Mouse (Mus musculus) brain, embryonic 18.5 days (tissue): Measurements from ENCODE around the gene Cep295.
A peak's percentile ranks its signal among the peaks of the same experiment; 100 is the strongest.
"Not testable (repeated sequence)": the region's sequence is repeated elsewhere in the genome, so short reads cannot be mapped to it uniquely, and the experiment has no call there.

Experiments
- DNase-seq: peaks from one replicate; pipeline ENCODE4 v3.0.0-alpha.2; 2012; ENCODE audit warnings: low read depth, low spot score

Gene Cep295

DNA sequence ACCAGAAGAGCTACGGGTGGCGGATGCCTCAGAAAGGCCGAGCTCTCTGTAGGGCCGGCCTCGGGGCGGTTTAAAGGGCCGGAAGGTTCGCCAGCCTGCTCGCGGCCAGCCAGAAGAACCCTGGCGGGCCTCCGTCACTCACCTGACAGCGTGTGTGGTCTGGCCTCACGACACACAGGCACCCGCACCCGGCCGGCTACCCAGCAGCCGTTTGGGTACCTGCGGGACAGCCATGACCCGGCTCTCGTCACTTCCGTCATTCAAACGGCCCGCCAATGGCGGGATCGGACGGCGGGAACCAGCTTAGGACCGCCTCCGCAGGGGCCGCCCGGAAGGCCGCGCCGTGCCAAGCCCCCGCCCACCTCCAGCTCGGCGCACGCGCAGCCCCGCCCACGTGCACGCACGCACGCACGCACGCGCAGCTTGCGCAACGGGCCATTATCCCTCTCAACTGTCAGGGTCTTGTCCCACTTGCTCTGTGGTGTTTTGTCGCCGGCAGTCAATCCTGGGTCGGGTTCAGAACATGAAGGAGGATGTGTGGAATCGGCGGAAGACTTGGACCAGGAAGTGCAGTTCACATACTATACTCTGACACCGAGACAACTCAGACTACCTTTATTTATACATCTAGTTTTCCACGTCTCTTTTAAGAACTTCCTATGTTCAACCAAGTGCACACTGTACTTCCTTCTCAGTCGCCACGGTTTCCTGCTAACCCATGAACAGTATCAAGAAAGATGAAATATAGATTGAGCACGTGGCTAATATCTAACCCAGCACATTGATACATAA is at the start of gene Cep295:
Gene Cep295 (minus strand): TSS at position 305 of the 792 bp plus-strand sequence.
- peak; percentile 88 for DNase-seq

- DNase-seq: no peak
Measured at GRCm38 (mm10) chr9:15397591-15397990, 40.0 kb upstream of the Cep295 start.

DNA sequence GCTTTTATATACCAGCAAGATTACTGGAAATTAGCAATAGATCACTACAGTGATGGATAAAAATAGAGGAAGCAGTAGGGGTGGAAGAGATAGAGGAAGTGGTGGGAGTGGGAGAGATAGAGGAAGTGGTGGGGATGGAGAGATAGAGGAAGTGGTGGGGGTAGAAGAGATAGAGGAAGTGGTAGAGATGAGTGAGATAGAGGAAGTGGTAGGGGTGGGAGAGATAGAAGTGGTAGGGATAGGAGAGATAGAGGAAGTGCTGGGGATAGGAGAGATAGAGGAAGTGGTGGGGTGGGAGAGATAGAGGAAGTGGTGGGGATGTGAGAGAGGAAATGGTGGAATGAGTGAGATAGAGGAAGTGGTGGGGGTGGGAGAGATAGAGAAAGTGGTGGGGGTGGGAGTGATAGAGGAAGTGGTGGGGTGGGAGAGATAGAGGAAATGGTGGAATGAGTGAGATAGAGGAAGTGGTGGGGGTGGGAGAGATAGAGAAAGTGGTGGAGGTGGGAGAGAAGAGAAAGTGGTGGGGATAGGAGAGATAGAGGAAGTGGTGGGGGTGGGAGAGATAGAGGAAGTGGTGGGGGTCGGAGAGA is 37.9 kb upstream of the Cep295 start:
- DNase-seq: no peak

DNA sequence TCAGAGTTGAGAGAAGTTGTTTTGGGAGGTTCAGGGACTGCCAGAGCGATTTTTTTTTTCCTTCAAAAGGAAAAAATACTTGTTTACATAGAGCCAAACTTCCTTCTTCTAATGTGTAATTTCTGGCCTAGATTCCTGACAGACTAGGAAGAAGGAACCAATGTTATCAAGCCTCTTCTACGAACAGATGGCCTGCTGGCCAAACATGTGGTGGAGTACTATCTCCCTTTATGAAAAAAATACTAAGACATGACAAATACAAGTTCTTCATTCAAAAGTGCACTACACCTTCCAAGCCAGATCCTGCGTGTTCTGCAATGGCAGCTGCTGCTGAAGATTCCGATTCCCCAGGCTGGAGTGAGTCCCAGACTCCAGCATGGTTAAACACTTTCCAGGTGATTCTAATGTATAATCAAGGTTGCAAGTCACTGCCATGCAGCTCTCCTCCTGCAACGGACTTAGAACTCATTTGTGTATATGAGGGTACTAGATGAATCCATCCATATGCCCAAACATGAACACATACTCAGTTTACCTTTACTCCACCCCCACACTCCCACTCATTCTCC is 29.6 kb upstream of the Cep295 start:
- no peak for DNase-seq

DNA sequence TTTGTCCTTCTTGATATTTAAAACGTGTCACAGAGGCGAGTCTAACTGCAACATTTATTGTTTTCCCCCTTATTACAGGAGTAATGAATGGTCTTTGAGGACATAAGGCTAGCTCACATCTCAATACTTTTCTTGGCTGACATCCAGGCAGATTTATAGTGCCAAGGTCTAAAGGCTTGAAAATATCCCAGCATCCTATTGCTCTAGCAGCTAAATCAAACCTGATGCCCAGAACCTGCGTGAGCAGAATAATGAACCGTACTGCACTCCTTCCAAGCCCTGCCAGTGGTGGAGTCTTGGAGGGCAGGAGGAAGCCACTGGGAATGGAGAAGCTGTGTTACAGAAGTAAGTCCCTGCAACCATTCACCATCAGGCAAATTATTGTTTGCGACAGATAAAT is 26.7 kb upstream of the Cep295 start:
- no peak for DNase-seq

DNA sequence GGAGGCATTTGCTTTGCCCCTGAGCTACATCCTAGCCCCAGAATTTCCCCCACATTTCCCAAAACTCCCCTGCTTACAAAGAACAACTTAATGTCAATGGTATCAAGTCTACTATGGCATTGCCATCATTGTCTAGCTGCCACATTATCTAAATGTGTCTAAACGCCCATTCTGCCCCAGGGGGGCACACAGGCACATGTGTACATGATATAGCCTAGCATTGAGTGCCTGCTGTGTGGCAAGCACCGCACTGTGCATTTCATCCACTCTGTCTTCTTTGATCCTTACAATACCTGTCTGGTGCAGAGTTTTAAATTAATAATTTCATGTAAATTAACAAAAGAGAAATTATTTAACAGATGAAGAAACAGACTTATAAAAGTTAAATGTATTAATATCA is 8.7 kb upstream of the Cep295 start:
- DNase-seq: no peak

- peak; percentile 26 for DNase-seq
Measured at GRCm38 (mm10) chr9:15365856-15366255, 8.3 kb upstream of the Cep295 start.

GRCm38 (mm10) chr9:15364843-15365242 is 7.3 kb upstream of the Cep295 start:
- no peak for DNase-seq

GRCm38 (mm10) chr9:15356916-15357483 is 588 bp downstream of the Cep295 start:
- no peak for DNase-seq

GRCm38 (mm10) chr9:15349925-15350324 is 7.7 kb downstream of the Cep295 start:
- DNase-seq: no peak

GRCm38 (mm10) chr9:15337776-15338175 is 19.8 kb downstream of the Cep295 start:
- DNase-seq: no peak

DNA sequence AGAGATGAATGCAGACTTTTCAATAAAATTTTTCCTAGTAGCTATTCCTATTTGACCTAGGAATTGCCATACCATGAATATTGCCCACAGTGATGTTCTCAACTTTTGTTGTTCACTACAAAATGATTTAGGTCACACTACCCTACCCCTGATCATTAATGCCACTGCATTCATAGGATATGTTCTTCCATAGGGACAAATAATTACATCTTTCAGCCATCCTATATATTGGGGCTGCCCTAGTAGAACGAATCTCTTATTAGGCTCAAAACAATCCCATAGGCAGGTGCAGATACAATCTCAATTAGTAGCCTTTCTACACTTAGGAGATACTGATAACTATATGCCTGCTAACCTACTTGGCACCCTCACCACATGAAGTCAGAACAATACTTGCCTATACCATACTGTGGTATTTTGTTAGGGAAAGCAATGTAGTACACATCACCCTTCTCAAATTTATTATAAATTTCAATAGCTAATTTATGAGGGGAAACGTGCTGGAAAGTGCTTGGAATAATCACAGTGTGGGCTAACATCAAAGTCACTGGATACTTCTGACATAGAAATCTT is 39.3 kb downstream of the Cep295 start:
- no peak for DNase-seq

DNA sequence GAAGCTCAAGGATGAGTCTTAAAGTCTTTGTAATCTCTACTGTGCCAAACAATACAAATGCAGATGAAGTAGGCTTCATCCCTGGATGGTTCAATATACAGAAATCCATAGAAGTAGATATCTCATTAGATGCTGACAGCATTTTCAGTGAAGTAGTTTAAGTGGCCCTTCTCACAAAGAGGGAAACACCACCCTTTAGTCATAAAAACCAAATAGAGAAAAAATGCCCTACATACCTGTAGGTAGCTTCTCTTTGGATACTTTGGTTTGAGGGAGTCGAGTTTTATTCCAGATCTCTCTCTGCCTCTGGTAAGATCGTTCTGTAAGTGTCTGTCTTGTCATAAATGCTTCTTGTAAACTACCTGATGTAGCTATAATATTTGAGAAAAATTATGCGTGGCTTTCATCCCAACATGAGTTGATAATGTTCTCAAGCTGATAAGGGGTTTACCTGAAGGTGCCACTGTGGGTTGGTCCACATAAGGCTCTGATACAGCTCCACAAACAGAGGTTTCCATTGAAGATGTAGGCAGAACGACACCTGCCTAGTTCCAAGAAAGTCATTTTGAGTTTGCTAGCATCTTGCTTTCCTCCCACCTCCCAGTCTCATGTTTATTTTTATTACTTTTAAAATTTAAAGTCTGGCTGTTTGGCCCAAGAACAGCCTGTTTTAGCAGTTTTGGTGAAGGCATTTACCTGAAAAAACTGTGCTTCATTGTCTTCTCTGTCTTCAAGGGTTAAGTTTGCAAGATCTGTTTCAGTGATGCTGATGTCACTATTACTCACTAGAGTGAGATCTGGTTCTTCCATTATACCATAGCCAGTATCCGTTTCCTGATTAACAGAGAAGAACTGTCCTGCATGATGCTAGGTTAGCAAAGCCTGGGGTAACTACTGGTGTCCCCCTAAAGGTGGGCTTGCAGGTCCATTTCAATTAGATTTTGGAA is 40.1 kb downstream of the Cep295 start:
- no peak for DNase-seq

DNA sequence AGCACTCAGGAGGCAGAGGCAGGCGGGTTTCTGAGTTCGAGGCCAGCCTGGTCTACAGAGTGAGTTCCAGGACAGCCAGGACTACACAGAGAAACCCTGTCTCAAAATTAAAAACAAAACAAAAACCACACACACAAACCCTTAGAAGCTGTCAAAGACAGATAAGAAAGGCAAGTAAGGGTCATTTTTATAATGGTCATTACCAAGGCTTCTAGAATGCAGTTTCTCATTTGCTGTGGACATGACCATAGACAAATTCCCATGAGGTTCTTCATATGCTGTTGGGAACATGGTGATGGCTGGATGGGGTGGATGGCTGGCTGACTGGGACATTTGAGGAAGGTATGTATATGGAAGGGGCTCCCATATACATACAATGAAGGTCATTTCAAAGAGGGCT is 41.3 kb downstream of the Cep295 start:
- not testable (repeated sequence) for DNase-seq

DNA sequence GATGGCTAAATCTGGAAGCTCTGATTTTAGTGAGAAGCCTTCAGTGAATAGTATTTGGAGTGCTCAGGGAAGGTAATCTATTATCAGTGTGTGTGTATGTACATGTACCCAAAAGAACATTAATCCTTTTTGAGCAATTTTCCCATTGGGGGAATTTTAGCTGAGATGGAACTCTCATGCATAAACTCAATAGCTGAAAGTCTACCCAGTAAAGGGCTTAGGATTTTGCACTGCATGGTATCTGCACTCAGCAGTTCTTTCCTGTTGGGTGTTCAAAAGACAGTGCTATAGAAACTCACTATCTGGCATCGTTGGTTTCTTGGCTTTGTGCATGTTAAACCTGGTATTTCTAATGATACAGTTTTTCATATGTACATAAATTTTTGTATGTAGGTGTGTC is 43.0 kb downstream of the Cep295 start:
- DNase-seq: no peak

GRCm38 (mm10) chr9:15313633-15314032 is 44.0 kb downstream of the Cep295 start:
- DNase-seq: no peak

DNA sequence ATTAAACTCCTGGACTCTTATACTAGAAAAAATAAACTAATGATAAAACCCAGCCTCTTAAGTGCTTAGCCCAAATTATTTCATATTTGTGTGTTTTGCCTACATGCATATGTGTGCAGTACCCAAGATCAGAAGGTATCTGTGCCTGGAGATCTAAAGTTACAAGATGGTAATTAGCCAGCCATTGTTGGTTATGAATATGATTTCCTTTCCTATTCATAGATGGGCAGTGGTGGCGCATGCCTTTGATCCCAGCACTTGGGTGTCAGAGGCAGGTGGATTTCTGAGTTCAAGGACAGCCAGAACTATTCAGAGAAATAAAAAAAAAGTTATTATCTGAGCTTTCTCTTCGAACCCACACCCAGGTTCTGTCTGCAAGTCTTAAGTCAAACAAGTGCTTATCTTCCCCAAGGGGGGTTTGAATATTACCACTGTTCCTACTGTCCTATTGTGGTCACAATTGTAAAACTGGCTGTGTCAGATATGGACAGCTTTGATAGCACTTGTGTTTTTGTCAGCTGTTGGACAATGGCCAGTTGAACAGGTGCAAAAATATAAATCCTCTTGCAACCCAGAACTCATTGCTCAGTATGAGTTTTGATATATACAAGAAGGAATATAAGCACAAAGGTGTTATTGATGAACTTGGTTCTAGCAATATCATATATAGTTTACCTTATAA is 45.4 kb downstream of the Cep295 start:
- no peak for DNase-seq

GRCm38 (mm10) chr9:15310179-15310578 is 47.4 kb downstream of the Cep295 start:
- no peak for DNase-seq

GRCm38 (mm10) chr9:15309425-15309824 is 48.2 kb downstream of the Cep295 start:
- no peak for DNase-seq

DNA sequence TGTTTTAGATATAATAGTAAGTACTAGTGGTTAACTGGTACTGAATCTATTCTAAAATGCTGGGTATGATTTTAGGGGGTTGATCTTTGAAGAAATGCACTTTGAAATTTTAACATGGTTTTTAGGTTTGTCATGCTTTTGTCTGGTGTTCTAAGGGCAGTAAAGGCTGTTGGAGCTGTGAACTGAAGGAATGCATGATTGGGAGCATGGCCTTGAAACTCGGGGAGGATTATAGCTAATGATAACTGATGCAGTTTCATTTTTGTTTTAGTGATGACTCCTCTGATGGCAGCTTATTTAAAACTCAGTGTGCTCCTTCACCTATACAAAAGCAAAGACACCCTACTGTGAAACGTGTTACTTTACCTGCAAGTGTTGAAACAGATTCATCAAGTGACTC is 49.3 kb downstream of the Cep295 start:
- DNase-seq: no peak

- no peak for DNase-seq
Measured at GRCm38 (mm10) chr9:15307257-15307656, 50.3 kb downstream of the Cep295 start.
